Mouse (Mus musculus) neutrophil, adult 5-6 weeks (primary cell): Measurements from ENCODE around the gene Slc22a15. TPM values are rescaled to one million over a fixed set of nuclear protein-coding genes. Genes with fewer than 3 reads are reported as not detected.

ENCODE experiments used
- ATAC-seq: fragments of 151-379, 151-347 bp; 2 replicates; pipeline ENCODE4 v1.8.0; 2017; ENCODE audit warnings: mild to moderate bottlenecking, moderate TSS enrichment; ENCODE audit not compliant: insufficient number of reproducible peaks, poor library complexity, low FRiP score, severe bottlenecking; ENCODE audit errors: extremely low read depth
- total RNA-seq: library from RNA; stranded (forward); fragments of 200-1000 nt; gene quantifications from 2 replicates; pipeline ENCODE4 v1.2.3, GENCODE M21; 2017

Slc22a15 gene
- total RNA-seq, 1 experiment from 2014 or later: 42.6 TPM

GRCm38 (mm10) chr3:101922366-101922765 is 1.9 kb downstream of the Slc22a15 start:
- ATAC-seq: no peak

DNA sequence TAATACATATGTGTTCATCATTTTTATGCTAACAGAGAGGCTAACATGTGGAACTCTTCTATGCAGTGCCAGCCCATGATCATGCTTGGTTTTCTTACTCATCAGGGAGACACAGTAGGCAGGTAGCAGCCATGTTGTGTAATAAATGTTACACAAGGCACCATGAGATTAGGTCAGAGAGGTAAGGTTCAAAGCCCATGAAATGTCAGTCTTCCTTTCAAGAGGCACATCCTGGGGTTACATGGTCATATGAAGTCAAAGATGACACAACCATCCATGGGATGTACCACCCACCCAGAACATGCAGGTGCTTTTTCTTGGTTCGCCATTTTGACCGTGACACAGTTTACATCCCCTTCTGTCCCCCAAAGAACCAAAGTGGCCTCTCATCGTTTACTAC is 5.7 kb downstream of the Slc22a15 start:
- 0 out of 2 replicates have a peak, but pooled peaks have one; percentile 31 for ATAC-seq

- no peak for ATAC-seq
These were observed 6.6 kb downstream of the Slc22a15 start for GRCm38 (mm10) chr3:101917665-101918064.

DNA sequence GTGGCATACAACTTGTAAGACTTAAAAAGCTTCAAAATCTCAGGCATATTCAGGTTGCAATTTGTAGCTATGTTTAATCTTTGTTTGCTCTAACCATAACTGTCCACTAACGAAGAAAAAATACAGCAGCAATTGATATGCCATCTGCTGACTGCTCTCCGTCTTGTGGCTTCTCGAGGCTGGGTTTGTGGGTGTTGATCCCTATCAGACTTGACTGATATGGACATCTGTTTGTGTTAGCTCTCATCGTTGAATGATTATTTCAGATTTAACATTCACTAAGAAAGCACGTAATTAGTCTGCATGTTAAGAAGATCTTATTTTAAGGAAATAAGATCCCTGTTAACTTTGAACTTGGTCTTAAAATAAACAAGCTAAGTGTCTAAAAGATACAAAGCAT is 7.7 kb downstream of the Slc22a15 start:
- no peak for ATAC-seq

DNA sequence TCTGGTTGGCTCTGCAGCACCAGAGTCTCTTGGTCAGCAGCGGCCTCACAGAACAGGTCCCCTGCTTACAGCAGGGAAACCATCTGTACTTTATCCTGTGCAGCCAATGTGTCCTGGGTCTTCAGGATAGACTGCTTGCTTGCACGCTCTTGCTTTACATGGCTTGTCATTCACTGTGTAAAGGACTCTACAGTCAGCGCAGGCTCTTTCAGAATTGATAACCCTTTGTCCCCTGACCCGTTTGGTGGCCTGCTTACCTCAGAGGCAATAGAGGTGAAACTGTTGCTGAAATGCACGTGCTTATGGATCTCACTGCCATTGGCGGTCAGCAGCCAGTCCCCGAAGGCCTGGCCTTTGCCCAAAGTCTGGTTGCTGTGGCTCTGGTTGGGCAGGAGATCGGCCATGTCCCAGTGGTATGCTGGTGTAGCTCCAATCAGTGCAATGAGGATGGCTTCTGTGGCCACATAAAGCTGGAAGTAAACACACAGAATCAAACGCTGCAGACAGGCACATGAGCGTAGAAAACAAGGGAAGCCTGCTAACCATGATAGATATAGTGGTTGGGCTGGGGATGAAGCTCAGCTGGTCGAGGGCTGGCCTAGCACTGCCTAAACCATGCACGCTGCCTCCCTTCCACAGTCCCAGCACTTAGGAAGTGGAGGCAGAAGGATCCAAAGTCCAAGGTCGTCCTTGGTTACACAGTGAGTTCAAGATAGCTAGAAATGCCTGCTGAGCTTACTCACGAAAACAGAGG is 9.0 kb downstream of the Slc22a15 start:
- ATAC-seq: no peak

DNA sequence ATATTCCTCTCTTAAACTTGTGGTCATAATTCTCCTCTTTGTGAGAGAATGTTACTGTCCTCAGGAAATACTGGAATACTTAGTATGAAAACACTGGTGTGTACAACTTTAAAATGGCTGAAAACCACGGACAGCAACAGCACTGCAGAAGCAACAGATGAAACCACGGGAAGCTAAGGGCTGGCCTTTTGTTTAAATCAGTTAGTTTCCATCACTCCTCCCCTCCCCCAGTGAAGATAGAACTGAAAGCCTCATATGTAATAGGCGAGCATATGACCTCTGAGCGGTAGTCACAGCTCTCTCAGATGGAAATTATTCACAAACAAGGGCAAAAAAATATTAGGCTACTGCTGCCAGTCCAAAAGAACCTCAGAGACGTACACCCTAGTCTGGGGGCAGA is 10.0 kb downstream of the Slc22a15 start:
- no peak for ATAC-seq

- no peak for ATAC-seq
These were observed 12.2 kb downstream of the Slc22a15 start for GRCm38 (mm10) chr3:101912041-101912440.

GRCm38 (mm10) chr3:101907049-101907448 is 17.2 kb downstream of the Slc22a15 start:
- ATAC-seq: no peak

DNA sequence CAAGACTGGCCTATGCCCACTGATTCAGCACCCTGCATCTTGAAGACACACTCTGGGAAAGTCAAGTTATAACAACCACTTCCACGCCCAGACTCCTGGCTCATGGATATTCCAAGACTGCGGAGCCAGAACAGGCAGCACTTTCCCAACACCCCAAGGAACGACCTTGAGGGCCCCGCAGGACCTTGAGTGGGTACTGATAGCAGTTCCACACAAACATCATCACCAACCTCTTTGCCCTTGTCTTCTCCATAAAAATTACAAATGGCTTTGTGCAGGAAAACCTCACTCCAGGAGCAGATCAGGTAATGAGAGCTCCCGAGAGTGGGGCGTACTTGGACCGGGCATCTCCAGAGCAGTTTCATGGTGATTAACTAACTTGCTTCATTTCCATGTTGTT is 19.5 kb downstream of the Slc22a15 start:
- no peak for ATAC-seq

- ATAC-seq: no peak
These were observed 21.2 kb downstream of the Slc22a15 start for GRCm38 (mm10) chr3:101903091-101903490.

- no peak for ATAC-seq
These were observed 21.9 kb downstream of the Slc22a15 start for GRCm38 (mm10) chr3:101902344-101902743.

DNA sequence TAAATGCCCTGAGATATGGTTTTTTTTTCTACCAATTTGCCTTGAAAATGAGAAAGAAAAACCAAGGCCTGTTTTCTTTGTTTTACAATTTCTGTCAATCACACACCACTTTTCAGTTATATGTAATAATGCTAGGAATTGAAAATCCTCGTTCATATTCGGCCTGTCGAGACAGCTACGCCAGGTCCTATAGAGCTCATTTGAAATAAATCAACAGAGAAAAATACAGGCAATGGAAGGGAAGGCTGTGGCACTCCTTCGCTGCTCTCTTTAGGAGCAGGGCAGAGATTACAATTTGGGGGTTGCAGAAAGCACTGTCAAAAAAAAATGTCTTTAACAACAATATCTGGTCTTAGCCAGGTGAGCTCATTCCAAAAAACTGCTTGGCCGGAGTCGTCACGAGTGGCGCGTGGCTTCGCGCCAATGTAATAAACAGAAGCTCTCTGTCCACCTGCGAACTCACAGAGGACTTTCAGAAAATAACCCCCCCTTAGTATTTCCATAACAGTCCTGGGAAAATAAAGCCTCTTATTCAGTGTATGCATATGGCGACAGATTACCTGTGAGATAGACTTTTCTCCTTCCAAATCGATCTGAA is 26.8 kb downstream of the Slc22a15 start:
- no peak for ATAC-seq

- ATAC-seq: peak; percentile 60; the same call in 1 of the 2 replicates
These were observed 27.4 kb downstream of the Slc22a15 start for GRCm38 (mm10) chr3:101896893-101897292.

DNA sequence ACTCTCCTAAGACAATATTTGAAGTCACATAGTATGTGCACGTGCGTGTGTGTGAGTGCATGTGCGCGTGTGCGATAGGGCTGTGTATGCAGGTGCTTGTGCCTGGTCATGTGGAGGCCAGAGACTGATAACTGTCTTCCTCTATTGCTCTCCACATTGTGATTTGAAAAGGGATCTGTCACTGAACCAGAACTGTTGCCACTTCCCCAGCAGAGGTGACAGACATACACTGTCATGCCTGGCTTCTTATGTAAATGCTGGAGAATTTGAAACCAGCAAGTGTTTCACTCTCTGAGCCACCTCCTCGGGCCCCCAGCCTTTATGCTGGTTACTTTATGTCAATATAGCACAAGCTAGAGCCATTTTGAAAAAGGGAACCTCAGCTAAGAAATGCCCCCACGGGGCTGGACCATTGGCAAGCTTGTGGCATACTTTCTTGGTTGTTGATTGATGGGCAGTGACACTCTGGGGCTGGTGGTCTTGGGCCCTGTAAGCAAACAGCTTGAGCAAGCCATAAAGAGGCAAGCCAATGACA is 28.8 kb downstream of the Slc22a15 start:
- ATAC-seq: peak; percentile 26; the same call in 1 of the 2 replicates

GRCm38 (mm10) chr3:101885591-101885990 is 38.7 kb downstream of the Slc22a15 start:
- no peak for ATAC-seq

DNA sequence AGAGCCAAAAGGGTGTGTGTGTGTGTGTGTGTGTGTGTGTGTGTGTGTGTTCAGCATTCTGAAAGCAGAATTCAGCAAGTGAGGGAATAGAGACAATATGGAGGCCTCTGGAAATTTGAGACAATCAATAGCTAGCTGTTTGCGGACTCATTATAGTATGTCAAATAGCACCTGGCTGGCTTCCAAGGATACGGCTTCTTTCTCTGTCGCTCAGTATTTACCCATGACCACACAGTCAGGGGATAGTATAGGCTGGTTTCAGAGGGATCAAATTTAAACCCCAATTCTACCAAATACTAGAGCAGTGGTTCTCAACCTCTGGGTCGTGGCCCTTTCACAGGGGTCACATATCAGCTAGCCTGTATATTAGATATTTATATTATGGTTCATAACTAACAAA is 39.2 kb downstream of the Slc22a15 start:
- ATAC-seq: no peak

DNA sequence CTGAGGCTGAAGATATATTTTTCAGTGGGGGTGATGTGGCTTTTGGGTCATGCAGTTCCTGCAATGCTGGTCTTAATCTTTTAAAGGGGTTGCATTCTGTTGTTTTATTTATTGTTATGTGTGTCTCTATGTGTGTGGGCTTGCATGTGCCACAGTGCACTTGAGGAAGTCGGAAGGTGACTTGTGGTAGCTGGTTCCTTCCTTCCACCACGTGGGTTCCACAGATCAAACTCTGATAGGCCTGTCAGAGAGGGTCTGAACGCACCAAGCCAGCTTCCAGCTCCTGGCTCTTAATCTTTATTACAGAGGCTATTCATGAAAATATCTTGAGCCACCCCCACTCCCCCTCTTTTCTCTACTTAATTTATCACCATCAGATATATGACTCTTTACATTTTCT is 40.4 kb downstream of the Slc22a15 start:
- ATAC-seq: no peak

- no peak for ATAC-seq
These were observed 42.5 kb downstream of the Slc22a15 start for GRCm38 (mm10) chr3:101881721-101882120.

DNA sequence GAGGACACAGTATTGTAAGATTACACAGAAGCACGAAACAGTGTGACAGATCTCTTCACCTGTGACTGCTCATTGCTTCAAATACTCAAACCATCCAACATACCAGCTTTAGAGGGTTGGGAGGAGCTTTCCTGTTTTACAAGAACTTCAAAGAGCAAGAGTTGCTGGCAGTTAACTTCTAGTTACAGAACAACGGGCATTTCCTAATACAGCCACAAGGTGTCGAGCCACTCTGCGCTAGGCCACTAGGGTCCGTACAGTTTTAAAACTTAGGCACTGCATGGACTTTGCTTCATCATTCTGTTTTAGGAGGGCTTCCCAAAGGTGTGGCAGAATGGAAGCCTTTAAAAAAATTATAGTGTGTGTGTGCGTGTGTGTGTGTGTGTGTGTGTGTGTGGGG is 43.4 kb downstream of the Slc22a15 start:
- ATAC-seq: no peak

- no peak for ATAC-seq
These were observed 46.1 kb downstream of the Slc22a15 start for GRCm38 (mm10) chr3:101878136-101878535.
